Mouse (Mus musculus): Measurements from ENCODE around the gene Eea1. TPM values are rescaled to one million over a fixed set of nuclear protein-coding genes. Genes with fewer than 3 reads are reported as not detected.

The Eea1 gene
- polyA plus RNA-seq, 1 experiment from 2014 or later = 23.8 TPM

- H3K9me3 ChIP-seq (replicated peaks) = no peaks in the 10 kb centered on the region
- no peak overlapping the region for H3K4me2 ChIP-seq
- no peak overlapping the region for H3K9ac ChIP-seq
- 0 out of 2 replicates have a peak, but pooled peaks cover 4% of the 10 kb centered on the region for H3K36me3 ChIP-seq
- H3K4me1 ChIP-seq (replicated peaks) = no peaks in the 10 kb centered on the region
- WGBS = 89% methylated on average over 4 of the region's 4 CpGs
- no peak overlapping the region for H3K4me3 ChIP-seq
- ATAC-seq (ENCODE audit: insufficient number of reproducible peaks, low FRiP score) = 0 out of 2 replicates have a peak, but pooled peaks have one; percentile 22
- no peak overlapping the region for H3K27ac ChIP-seq (ENCODE audit: poor library complexity, severe bottlenecking)
- H3K27me3 ChIP-seq (replicated peaks) = no peaks in the 10 kb centered on the region
These were observed 10.3 kb downstream of the Eea1 start for GRCm38 (mm10) chr10:95950797-95951196.

- Histone ChIP-seq H3K4me2 (no peak overlapping the region), H3K9me3 (replicated peaks) (no peaks in the 10 kb centered on the region), H3K36me3 (0 out of 2 replicates have a peak, but pooled peaks cover 4% of the 10 kb centered on the region), H3K27me3 (replicated peaks) (no peaks in the 10 kb centered on the region), H3K4me3 (no peak overlapping the region), H3K9ac (no peak overlapping the region), H3K4me1 (replicated peaks) (no peaks in the 10 kb centered on the region), H3K27ac (ENCODE audit: poor library complexity, severe bottlenecking) (no peak overlapping the region)
- ATAC-seq (ENCODE audit: insufficient number of reproducible peaks, low FRiP score) = no peak
- 93% methylated on average over 2 of the region's 2 CpGs for WGBS
These were observed 10.9 kb downstream of the Eea1 start for GRCm38 (mm10) chr10:95951346-95951745.

- peaks cover 7% of the 10 kb centered on the region; the same call in 1 of the 2 replicates for H3K4me1 ChIP-seq (replicated peaks)
- H3K9me3 ChIP-seq (replicated peaks) = no peaks in the 10 kb centered on the region
- ATAC-seq (ENCODE audit: insufficient number of reproducible peaks, low FRiP score) = no peak
- no peaks in the 10 kb centered on the region for H3K27me3 ChIP-seq (replicated peaks)
- WGBS = 92% methylated on average over 2 of the region's 2 CpGs
- no peak overlapping the region for H3K27ac ChIP-seq (ENCODE audit: poor library complexity, severe bottlenecking)
- no peak overlapping the region for H3K9ac ChIP-seq
- no peak overlapping the region for H3K4me2 ChIP-seq
- no peak overlapping the region for H3K4me3 ChIP-seq
- H3K36me3 ChIP-seq = 0 out of 2 replicates have a peak, but pooled peaks cover 3% of the 10 kb centered on the region
These were observed 16.2 kb downstream of the Eea1 start for GRCm38 (mm10) chr10:95956629-95957028.

GRCm38 (mm10) chr10:95957574-95957973, 17.1 kb downstream of the Eea1 start:
- no peak overlapping the region for H3K4me2 ChIP-seq
- no peaks in the 10 kb centered on the region for H3K27me3 ChIP-seq (replicated peaks)
- WGBS = 76% methylated on average over 1 of the region's 1 CpGs
- H3K9ac ChIP-seq = no peak overlapping the region
- no peak for ATAC-seq (ENCODE audit: insufficient number of reproducible peaks, low FRiP score)
- H3K4me3 ChIP-seq = no peak overlapping the region
- H3K36me3 ChIP-seq = 0 out of 2 replicates have a peak, but pooled peaks cover 3% of the 10 kb centered on the region
- no peak overlapping the region for H3K27ac ChIP-seq (ENCODE audit: poor library complexity, severe bottlenecking)
- no peaks in the 10 kb centered on the region for H3K9me3 ChIP-seq (replicated peaks)
- H3K4me1 ChIP-seq (replicated peaks) = peaks cover 7% of the 10 kb centered on the region; the same call in 1 of the 2 replicates

- H3K27me3 ChIP-seq (replicated peaks) = no peaks in the 10 kb centered on the region
- H3K4me2 ChIP-seq = no peak overlapping the region
- no peak for ATAC-seq (ENCODE audit: insufficient number of reproducible peaks, low FRiP score)
- no peak overlapping the region for H3K9ac ChIP-seq
- H3K36me3 ChIP-seq = 0 out of 2 replicates have a peak, but pooled peaks cover 2% of the 10 kb centered on the region
- no peak overlapping the region for H3K27ac ChIP-seq (ENCODE audit: poor library complexity, severe bottlenecking)
- H3K4me1 ChIP-seq (replicated peaks) = peaks cover 11% of the 10 kb centered on the region
- no peak overlapping the region for H3K4me3 ChIP-seq
- H3K9me3 ChIP-seq (replicated peaks) = no peaks in the 10 kb centered on the region
- WGBS = 92% methylated on average over 1 of the region's 1 CpGs
These were observed 24.2 kb downstream of the Eea1 start for GRCm38 (mm10) chr10:95964679-95965078.

GRCm38 (mm10) chr10:95969694-95970093, 29.2 kb downstream of the Eea1 start:
- peaks cover 23% of the 10 kb centered on the region for H3K4me1 ChIP-seq (replicated peaks)
- H3K9me3 ChIP-seq (replicated peaks) = no peaks in the 10 kb centered on the region
- H3K9ac ChIP-seq = no peak overlapping the region
- no peak overlapping the region for H3K4me2 ChIP-seq
- 0 out of 2 replicates have a peak overlapping the region, but pooled peaks have one; percentile 38 for H3K27ac ChIP-seq (ENCODE audit: poor library complexity, severe bottlenecking)
- ATAC-seq (ENCODE audit: insufficient number of reproducible peaks, low FRiP score) = no peak
- WGBS = 86% methylated on average over 1 of the region's 1 CpGs
- H3K27me3 ChIP-seq (replicated peaks) = no peaks in the 10 kb centered on the region
- peaks cover 3% of the 10 kb centered on the region; the same call in 1 of the 2 replicates for H3K36me3 ChIP-seq
- H3K4me3 ChIP-seq = no peak overlapping the region

- H3K9ac ChIP-seq = no peak overlapping the region
- H3K4me1 ChIP-seq (replicated peaks) = peaks cover 23% of the 10 kb centered on the region
These were observed 30.3 kb downstream of the Eea1 start for GRCm38 (mm10) chr10:95970744-95971212.

GRCm38 (mm10) chr10:95971341-95971740, 30.9 kb downstream of the Eea1 start:
- Histone ChIP-seq H3K27ac (ENCODE audit: poor library complexity, severe bottlenecking) (peak overlapping the region; percentile 81), H3K4me2 (peak overlapping the region; percentile 63), H3K36me3 (peaks cover 18% of the 10 kb centered on the region), H3K4me1 (replicated peaks) (peaks cover 23% of the 10 kb centered on the region), H3K27me3 (replicated peaks) (no peaks in the 10 kb centered on the region), H3K9me3 (replicated peaks) (no peaks in the 10 kb centered on the region), H3K9ac (no peak overlapping the region), H3K4me3 (no peak overlapping the region)
- no peak for ATAC-seq (ENCODE audit: insufficient number of reproducible peaks, low FRiP score)
- WGBS = 67% methylated on average over 4 of the region's 4 CpGs

More at GRCm38 (mm10) chr10:95970744-95971212, 30.3 kb downstream of the Eea1 start:
- Histone ChIP-seq H3K36me3 (peaks cover 12% of the 10 kb centered on the region), H3K9me3 (replicated peaks) (no peaks in the 10 kb centered on the region), H3K4me3 (peak overlapping the region; percentile 25; the same call in 1 of the 2 replicates), H3K4me2 (peak overlapping the region; percentile 63), H3K27me3 (replicated peaks) (no peaks in the 10 kb centered on the region), H3K27ac (ENCODE audit: poor library complexity, severe bottlenecking) (peak overlapping the region; percentile 81)
- ATAC-seq (ENCODE audit: insufficient number of reproducible peaks, low FRiP score) = no peak
- 2% methylated on average over 3 of the region's 3 CpGs for WGBS

GRCm38 (mm10) chr10:95971942-95972341, 31.5 kb downstream of the Eea1 start:
- Histone ChIP-seq H3K9ac (no peak overlapping the region), H3K36me3 (peaks cover 22% of the 10 kb centered on the region), H3K4me3 (no peak overlapping the region), H3K9me3 (replicated peaks) (no peaks in the 10 kb centered on the region), H3K4me1 (replicated peaks) (peaks cover 23% of the 10 kb centered on the region), H3K27me3 (replicated peaks) (no peaks in the 10 kb centered on the region), H3K4me2 (no peak overlapping the region), H3K27ac (ENCODE audit: poor library complexity, severe bottlenecking) (no peak overlapping the region)
- ATAC-seq (ENCODE audit: insufficient number of reproducible peaks, low FRiP score) = no peak
- 78% methylated on average over 3 of the region's 3 CpGs for WGBS

GRCm38 (mm10) chr10:95974462-95974861, 34.0 kb downstream of the Eea1 start:
- 82% methylated on average over 3 of the region's 3 CpGs for WGBS
- no peak overlapping the region for H3K9ac ChIP-seq
- no peak for ATAC-seq (ENCODE audit: insufficient number of reproducible peaks, low FRiP score)

GRCm38 (mm10) chr10:95976798-95977197, 36.3 kb downstream of the Eea1 start:
- no peak overlapping the region for H3K4me2 ChIP-seq
- H3K9ac ChIP-seq = no peak overlapping the region
- H3K27ac ChIP-seq (ENCODE audit: poor library complexity, severe bottlenecking) = no peak overlapping the region
- H3K36me3 ChIP-seq = peaks cover 24% of the 10 kb centered on the region
- ATAC-seq (ENCODE audit: insufficient number of reproducible peaks, low FRiP score) = no peak
- H3K9me3 ChIP-seq (replicated peaks) = no peaks in the 10 kb centered on the region
- H3K4me1 ChIP-seq (replicated peaks) = no peaks in the 10 kb centered on the region
- no peak overlapping the region for H3K4me3 ChIP-seq
- H3K27me3 ChIP-seq (replicated peaks) = no peaks in the 10 kb centered on the region
- 96% methylated on average over 2 of the region's 2 CpGs for WGBS

More at GRCm38 (mm10) chr10:95974462-95974861, 34.0 kb downstream of the Eea1 start:
- Histone ChIP-seq H3K27ac (ENCODE audit: poor library complexity, severe bottlenecking) (no peak overlapping the region), H3K4me3 (no peak overlapping the region), H3K27me3 (replicated peaks) (no peaks in the 10 kb centered on the region), H3K4me1 (replicated peaks) (peaks cover 13% of the 10 kb centered on the region), H3K9me3 (replicated peaks) (no peaks in the 10 kb centered on the region), H3K4me2 (no peak overlapping the region), H3K36me3 (peaks cover 24% of the 10 kb centered on the region)

- peaks cover 8% of the 10 kb centered on the region for H3K36me3 ChIP-seq
- no peak for ATAC-seq (ENCODE audit: insufficient number of reproducible peaks, low FRiP score)
- H3K27me3 ChIP-seq (replicated peaks) = no peaks in the 10 kb centered on the region
- WGBS = 91% methylated on average over 1 of the region's 1 CpGs
- no peak overlapping the region for H3K27ac ChIP-seq (ENCODE audit: poor library complexity, severe bottlenecking)
- H3K4me2 ChIP-seq = no peak overlapping the region
- no peaks in the 10 kb centered on the region for H3K4me1 ChIP-seq (replicated peaks)
- H3K9ac ChIP-seq = no peak overlapping the region
- no peak overlapping the region for H3K4me3 ChIP-seq
- no peaks in the 10 kb centered on the region for H3K9me3 ChIP-seq (replicated peaks)
These were observed 49.3 kb downstream of the Eea1 start for GRCm38 (mm10) chr10:95989731-95990130.

All from heart, embryonic 12.5 days (tissue).